Mouse (Mus musculus) forebrain, embryonic 14.5 days (tissue): ENCODE results near the gene Ube2d3. TPM values are rescaled to one million over a fixed set of nuclear protein-coding genes. Genes with fewer than 3 reads are reported as not detected.
A peak's percentile ranks its signal among the peaks of the same experiment; 100 is the strongest.
"Not testable (repeated sequence)": the region's sequence is repeated elsewhere in the genome, so short reads cannot be mapped to it uniquely, and the experiment has no call there.

Experiments used
- ATAC-seq: fragments of 200-750 bp; cut with Nextera tagmentation; 2 replicates; pipeline ENCODE4 v1.8.0; 2017; ENCODE audit warnings: mild to moderate bottlenecking, moderate library complexity
- DNase-seq: peaks from one replicate; pipeline ENCODE4 v3.0.0-alpha.2; 2015; ENCODE audit warnings: low spot score
- H3K27ac ChIP-seq: fragments of 300-500 bp; sonication (generic); 2 replicates; pipeline ENCODE4 v1.5.1; 2014; ENCODE audit warnings: low read depth, mild to moderate bottlenecking, control low read depth, low read length, moderate library complexity
- H3K27me3 ChIP-seq: fragments of 300-500 bp; sonication (generic); replicated peaks from 2 replicates; pipeline ENCODE4 v1.6.1; 2014; ENCODE audit warnings: low read length, control low read depth, mixed read lengths; ENCODE audit not compliant: control insufficient read depth, insufficient read depth
- H3K36me3 ChIP-seq: fragments of 300-500 bp; sonication (generic); 2 replicates; pipeline ENCODE4 v1.6.1; 2014; ENCODE audit warnings: low read length, control low read depth; ENCODE audit not compliant: control insufficient read depth, insufficient read depth
- H3K4me1 ChIP-seq: fragments of 300-500 bp; sonication (generic); 2 replicates; pipeline ENCODE4 v1.6.1; 2014; ENCODE audit warnings: antibody characterized with exemption, low read length, control low read depth; ENCODE audit not compliant: control insufficient read depth, insufficient read depth
- H3K4me2 ChIP-seq: fragments of 300-500 bp; sonication (generic); 2 replicates; pipeline ENCODE4 v1.6.1; 2014; ENCODE audit warnings: mild to moderate bottlenecking, control low read depth, low read length
- H3K4me3 ChIP-seq: fragments of 300-500 bp; sonication (generic); 2 replicates; pipeline ENCODE4 v1.5.1; 2014; ENCODE audit warnings: low read depth, low read length, control low read depth
- H3K9ac ChIP-seq: fragments of 300-500 bp; sonication (generic); 2 replicates; pipeline ENCODE4 v1.6.1; 2014; ENCODE audit warnings: mild to moderate bottlenecking, low read length, control low read depth, moderate library complexity
- H3K9me3 ChIP-seq: fragments of 300-500 bp; sonication (generic); replicated peaks from 2 replicates; pipeline ENCODE4 v1.6.1; 2016; ENCODE audit warnings: low read length, control low read depth, mixed read lengths; ENCODE audit not compliant: control insufficient read depth
- WGBS: fragments of 180-500 bp; shearing (Covaris S2); extraction: QIAGEN DNeasy Blood & Tissue Kit; methylation state at CpG from one replicate; pipeline ENCODE4 v1.1.7; 2014; 5-methylcytosine and 5-hydroxymethylcytosine counted together
- polyA plus RNA-seq: library from polyadenylated mRNA; unstranded; fragments of >200 nt; fragmentation: Nextera tagmentation; extraction: Ambion mirVana; gene quantifications from 2 replicates; pipeline ENCODE4 v1.2.1, GENCODE M21; 2014

The Ube2d3 gene
- polyA plus RNA-seq, 1 experiment from 2014 or later = 473 TPM

GRCm38 (mm10) chr3:135491102-135491501 is 53.2 kb downstream of the Ube2d3 start:
- no peaks in the 10 kb centered on the region for H3K36me3 ChIP-seq
- H3K9me3 ChIP-seq = no peaks in the 10 kb centered on the region
- 83% methylated on average over 6 of the region's 6 CpGs for WGBS
- no peak for ATAC-seq
- no peak for DNase-seq
- H3K4me3 ChIP-seq = no peak overlapping the region
- H3K27ac ChIP-seq = no peak overlapping the region
- no peak overlapping the region for H3K9ac ChIP-seq
- H3K4me1 ChIP-seq = no peaks in the 10 kb centered on the region
- H3K4me2 ChIP-seq = no peak overlapping the region
- H3K27me3 ChIP-seq = no peaks in the 10 kb centered on the region

DNA sequence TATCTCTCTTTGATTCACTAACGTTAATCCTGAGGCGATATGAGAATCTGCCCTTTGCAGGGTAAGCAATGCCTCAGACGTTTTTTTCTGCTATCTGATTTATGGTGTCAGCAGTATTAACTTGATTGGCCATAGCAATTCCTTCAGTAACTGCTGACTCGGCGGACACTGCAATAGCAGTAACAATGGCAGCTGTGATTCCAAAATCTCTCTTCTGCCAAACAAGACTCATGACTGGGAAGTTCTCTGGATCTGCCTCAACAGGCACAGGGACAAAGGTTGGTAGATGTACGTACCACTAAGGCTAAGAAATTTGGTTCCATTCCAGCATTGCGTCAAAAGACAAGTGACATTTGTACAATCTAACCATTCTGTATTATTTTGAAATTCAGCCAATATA is 55.4 kb downstream of the Ube2d3 start:
- 93% methylated on average over 7 of the region's 7 CpGs for WGBS
- H3K9ac ChIP-seq, H3K27me3 ChIP-seq, ATAC-seq, H3K4me2 ChIP-seq, H3K27ac ChIP-seq, H3K36me3 ChIP-seq, H3K4me3 ChIP-seq, H3K4me1 ChIP-seq, H3K9me3 ChIP-seq, DNase-seq: not testable (repeated sequence)

DNA sequence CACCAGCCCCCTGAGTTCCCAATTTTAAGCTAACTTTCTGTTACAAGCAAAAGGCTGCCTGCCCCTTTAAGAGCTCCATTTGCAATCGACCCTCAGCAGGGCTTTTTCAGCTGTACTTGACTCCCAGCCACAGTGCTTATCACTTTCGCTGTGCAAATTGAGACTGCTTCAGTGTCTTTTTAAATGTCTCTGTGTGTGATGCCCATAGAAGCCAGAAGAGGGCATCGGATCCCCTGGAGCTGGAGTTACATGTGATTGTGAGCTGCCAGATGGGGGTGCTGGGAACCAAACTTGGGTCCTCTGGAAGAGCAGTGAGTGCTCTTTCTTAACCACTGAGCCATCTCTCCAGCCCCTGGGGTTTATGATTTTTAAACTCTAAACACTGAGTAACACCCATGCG is 60.0 kb downstream of the Ube2d3 start:
- 87% methylated on average over 4 of the region's 4 CpGs for WGBS
- not testable (repeated sequence) for H3K27me3 ChIP-seq, H3K36me3 ChIP-seq

DNA sequence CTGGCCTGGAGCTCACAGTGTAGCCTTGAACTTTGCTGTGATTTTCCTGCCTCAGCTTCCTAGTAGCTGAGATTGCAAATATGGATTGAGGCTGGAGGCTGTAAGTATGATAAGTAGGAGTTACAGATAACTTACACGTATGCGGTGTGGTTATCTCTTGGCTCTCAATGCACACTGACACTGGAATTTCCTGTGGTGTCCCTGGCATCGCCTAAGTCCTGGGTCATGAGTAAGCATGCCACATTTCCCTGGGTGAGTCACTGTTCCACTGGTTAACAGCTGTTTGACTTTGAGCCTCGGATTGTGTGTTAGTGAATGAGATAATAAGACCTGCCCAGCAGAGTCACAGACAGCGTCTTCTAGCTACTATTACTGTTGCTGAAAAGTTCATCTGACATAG is 60.9 kb downstream of the Ube2d3 start:
- no peaks in the 10 kb centered on the region for H3K27me3 ChIP-seq
- H3K36me3 ChIP-seq = no peaks in the 10 kb centered on the region
- ATAC-seq (no peak), DNase-seq (no peak)
- H3K4me2 ChIP-seq = no peak overlapping the region
- H3K4me3 ChIP-seq = no peak overlapping the region
- no peaks in the 10 kb centered on the region for H3K9me3 ChIP-seq
- no peak overlapping the region for H3K9ac ChIP-seq
- no peak overlapping the region for H3K27ac ChIP-seq
- WGBS = 91% methylated on average over 5 of the region's 5 CpGs
- H3K4me1 ChIP-seq = no peaks in the 10 kb centered on the region

More for the DNA sequence above, 60.0 kb downstream of the Ube2d3 start:
- DNase-seq, H3K9me3 ChIP-seq, H3K4me1 ChIP-seq, H3K27ac ChIP-seq, H3K4me3 ChIP-seq, H3K9ac ChIP-seq, H3K4me2 ChIP-seq, ATAC-seq: not testable (repeated sequence)

DNA sequence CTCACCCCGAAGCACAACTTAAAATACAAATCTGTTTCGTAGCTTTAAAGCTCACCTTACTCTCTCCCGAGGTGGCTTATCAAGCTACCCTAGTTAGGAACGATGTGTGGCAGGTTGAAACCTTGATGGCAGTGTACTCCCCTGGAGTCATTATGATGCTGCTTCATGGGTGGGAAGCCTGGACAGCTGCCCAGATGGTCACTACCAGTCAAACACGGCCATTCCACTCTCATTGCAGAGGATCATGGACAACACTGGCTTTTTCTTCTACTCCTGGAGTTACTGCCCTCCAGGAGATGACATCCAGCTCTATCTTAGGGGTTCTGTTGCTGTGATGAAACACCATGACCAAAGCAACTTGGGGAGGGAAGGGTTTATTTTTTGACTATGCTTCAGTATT is 65.2 kb downstream of the Ube2d3 start:
- no peak for ATAC-seq
- H3K4me1 ChIP-seq = no peaks in the 10 kb centered on the region
- H3K36me3 ChIP-seq = no peaks in the 10 kb centered on the region
- H3K27me3 ChIP-seq = no peaks in the 10 kb centered on the region
- no peak overlapping the region for H3K27ac ChIP-seq
- H3K9me3 ChIP-seq = no peaks in the 10 kb centered on the region
- no peak overlapping the region for H3K9ac ChIP-seq
- H3K4me3 ChIP-seq = no peak overlapping the region
- H3K4me2 ChIP-seq = no peak overlapping the region
- 91% methylated on average over 5 of the region's 5 CpGs for WGBS
- no peak for DNase-seq

GRCm38 (mm10) chr3:135505369-135505909 is 67.5 kb downstream of the Ube2d3 start:
- Histone ChIP-seq H3K27ac (no peak overlapping the region), H3K27me3 (no peaks in the 10 kb centered on the region), H3K36me3 (no peaks in the 10 kb centered on the region), H3K4me1 (no peaks in the 10 kb centered on the region), H3K4me2 (no peak overlapping the region), H3K4me3 (no peak overlapping the region), H3K9ac (no peak overlapping the region), H3K9me3 (no peaks in the 10 kb centered on the region)
- 63% methylated on average over 10 of the region's 10 CpGs for WGBS
- ATAC-seq = no peak
- DNase-seq = peak; percentile 15

GRCm38 (mm10) chr3:135505916-135506482 is 68.0 kb downstream of the Ube2d3 start:
- H3K9ac ChIP-seq = no peak overlapping the region
- ATAC-seq (no peak), DNase-seq (no peak)
- no peak overlapping the region for H3K4me2 ChIP-seq
- WGBS = 89% methylated on average over 13 of the region's 13 CpGs
- no peak overlapping the region for H3K27ac ChIP-seq
- H3K9me3 ChIP-seq = no peaks in the 10 kb centered on the region
- H3K36me3 ChIP-seq = no peaks in the 10 kb centered on the region
- no peaks in the 10 kb centered on the region for H3K4me1 ChIP-seq
- no peaks in the 10 kb centered on the region for H3K27me3 ChIP-seq
- H3K4me3 ChIP-seq = no peak overlapping the region

DNA sequence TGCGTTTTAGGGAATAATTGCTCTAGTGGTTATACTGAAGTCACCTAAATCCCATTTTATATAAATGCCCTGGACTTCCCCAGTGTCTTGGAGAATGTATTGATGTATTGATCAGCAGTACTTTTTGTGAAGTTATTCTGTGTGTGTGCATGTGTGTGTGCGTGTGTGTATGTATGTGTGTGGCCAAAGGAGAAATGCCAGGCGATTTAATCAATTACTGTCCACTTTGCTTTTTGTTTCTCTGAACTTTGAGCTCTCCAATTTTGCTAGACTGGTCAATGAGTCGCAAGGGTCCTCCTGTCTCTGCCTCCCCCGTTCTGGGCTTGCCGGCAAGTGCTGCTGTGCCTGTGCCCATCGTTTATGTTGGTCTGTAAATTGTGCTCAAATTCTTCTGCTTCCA is 69.6 kb downstream of the Ube2d3 start:
- no peaks in the 10 kb centered on the region for H3K27me3 ChIP-seq
- no peak overlapping the region for H3K4me2 ChIP-seq
- H3K4me1 ChIP-seq = no peaks in the 10 kb centered on the region
- H3K27ac ChIP-seq = no peak overlapping the region
- no peaks in the 10 kb centered on the region for H3K9me3 ChIP-seq
- ATAC-seq (no peak), DNase-seq (no peak)
- 89% methylated on average over 7 of the region's 7 CpGs for WGBS
- H3K36me3 ChIP-seq = no peaks in the 10 kb centered on the region
- no peak overlapping the region for H3K4me3 ChIP-seq
- no peak overlapping the region for H3K9ac ChIP-seq

DNA sequence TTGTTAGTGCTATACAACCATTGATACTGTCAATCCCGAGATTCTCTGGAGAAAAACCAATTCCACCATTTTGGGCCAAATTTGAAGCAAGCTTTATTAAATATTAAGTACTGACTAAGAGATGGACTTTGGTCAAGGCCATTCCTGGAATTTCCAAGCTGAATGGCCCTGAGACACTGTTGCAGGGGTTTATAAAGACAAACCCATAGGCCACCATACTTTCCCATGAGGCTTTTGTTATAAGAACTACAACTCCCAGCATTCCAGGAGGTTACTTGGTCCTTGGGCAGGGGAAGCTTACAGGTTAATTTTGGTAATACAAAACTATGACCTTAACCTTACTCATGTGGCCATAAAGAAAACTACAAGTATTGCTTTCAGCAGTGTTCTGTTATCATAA is 70.2 kb downstream of the Ube2d3 start:
- ATAC-seq = no peak
- no peaks in the 10 kb centered on the region for H3K9me3 ChIP-seq
- no peaks in the 10 kb centered on the region for H3K27me3 ChIP-seq
- H3K9ac ChIP-seq = no peak overlapping the region
- 90% methylated on average over 1 of the region's 1 CpGs for WGBS
- no peak overlapping the region for H3K4me2 ChIP-seq
- no peaks in the 10 kb centered on the region; the same call in 1 of the 2 replicates for H3K4me1 ChIP-seq
- DNase-seq = no peak
- no peak overlapping the region for H3K27ac ChIP-seq
- no peak overlapping the region for H3K4me3 ChIP-seq
- no peaks in the 10 kb centered on the region for H3K36me3 ChIP-seq
